Mouse (Mus musculus) left cerebral cortex, postnatal 14 days (tissue): Measurements from ENCODE around the gene Palld. TPM values are rescaled to one million over a fixed set of nuclear protein-coding genes. Genes with fewer than 3 reads are reported as not detected.

Source experiments
- DNase-seq, 2 experiments: peaks; one replicate each; pipeline ENCODE4 v3.0.0; 2021 to 2022; ENCODE audit warnings: low spot score in 2 of 2, mixed read lengths in 1 of 2
- intact Hi-C: fragments of 180-260 bp; cut with DNase I; formaldehyde crosslinking; loops from one replicate; pipeline ENCODE4 v1.15.1; 2025
- total RNA-seq, 2 experiments: library from RNA; stranded (reverse); gene quantifications; 2 replicates each; pipeline ENCODE4 v1.2.3; 2021

Gene Palld
- total RNA-seq, 2 experiments from 2014 or later, result 4.0 to 4.7 TPM

DNA sequence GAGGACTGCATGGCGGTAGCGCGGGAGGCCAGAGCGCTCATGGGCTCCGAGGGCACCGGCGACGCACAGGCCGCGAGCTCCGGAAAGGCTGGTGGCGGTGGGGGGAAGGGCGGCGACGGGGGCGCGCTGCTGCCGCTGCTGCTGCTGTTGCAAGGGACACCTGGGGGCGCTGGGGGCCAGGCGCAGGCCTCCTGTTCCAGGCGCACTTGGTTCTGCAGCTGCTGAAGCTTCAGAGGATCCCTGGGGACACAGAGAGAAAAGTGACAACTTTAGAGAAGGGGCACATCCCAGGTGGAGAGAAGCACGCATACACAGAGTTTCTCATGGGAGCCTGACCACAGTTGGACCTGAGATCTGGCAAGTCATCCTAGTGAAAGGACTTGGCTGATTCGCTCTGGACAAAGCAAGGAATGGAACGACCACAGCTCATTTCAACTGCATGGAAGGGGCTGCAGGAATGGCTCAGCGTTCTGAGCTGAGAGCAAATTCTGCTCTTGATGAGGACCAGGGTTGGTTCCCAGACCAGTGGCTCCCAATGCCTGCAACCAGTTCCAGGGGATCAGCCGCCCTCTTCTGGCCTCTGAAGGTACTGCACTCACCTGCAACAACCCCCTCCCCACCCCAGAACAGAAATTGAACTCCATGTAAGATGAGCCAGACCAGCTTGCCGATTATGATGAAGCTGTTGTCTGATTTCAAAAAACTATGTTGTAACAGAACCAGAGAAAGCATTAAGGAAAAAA, 352.3 kb downstream of the Palld start:
- DNase-seq, result no peak
- intact Hi-C loops, result no loop called here

DNA sequence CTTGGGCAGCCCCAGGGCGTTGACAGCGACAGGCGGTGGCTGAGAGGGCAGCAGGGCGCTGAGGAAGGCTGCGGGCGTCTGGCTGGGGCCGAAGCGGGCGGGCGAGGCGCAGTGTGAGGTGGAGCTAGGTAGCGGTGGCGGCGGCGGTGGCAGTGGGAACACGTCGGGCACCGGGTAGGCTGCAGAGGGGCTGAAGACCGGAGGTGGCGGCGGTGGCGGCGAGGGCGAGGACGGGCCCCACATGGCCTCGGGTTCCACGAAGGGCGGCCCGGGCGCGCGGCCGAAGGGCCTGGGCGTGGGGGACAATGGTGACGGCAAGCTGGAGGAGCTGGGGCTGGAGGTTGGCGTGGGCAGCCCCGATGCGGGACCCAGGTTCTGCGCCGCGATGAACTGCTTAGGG, 352.9 kb downstream of the Palld start:
- intact Hi-C loops, result no loop called here
- DNase-seq, result no peak

DNA sequence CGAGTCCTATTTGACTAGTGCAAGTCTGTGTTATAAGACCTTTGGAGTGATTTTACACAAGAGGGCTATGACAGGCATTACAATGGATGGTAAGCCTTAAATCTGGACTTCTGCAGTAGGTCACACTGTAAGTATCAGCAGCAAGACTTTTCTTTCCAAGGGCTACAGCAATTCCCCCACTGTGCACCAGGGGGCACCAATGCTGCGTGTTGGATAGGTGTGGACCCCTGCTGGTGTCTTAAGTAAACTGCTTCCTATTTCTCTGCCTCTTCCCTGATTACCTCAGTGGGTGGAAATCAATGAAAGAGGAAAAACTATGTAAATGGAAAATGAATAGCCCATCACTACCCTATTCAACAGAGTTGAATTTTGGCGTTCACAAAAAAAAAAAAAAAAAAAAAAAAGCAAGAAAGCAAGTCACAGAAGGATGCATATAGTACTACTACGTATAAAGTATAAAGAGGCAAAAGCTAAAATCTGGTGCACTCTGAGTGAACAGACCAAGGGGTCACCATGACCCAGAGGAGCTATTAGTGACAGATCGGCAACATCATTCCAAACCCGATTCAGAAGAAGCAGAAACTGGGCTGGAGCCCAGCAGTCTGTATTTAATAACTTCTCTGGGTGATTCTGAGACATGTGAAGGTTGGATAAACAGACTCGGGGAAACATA, 362.5 kb downstream of the Palld start:
- peak; percentile 92 to 94 for DNase-seq
- intact Hi-C loops, result loop anchor here (1.0 to 5.0 kb wide), 3 partner anchors 147 to 335 kb away; no protein-coding TSS in a partner anchor

DNA sequence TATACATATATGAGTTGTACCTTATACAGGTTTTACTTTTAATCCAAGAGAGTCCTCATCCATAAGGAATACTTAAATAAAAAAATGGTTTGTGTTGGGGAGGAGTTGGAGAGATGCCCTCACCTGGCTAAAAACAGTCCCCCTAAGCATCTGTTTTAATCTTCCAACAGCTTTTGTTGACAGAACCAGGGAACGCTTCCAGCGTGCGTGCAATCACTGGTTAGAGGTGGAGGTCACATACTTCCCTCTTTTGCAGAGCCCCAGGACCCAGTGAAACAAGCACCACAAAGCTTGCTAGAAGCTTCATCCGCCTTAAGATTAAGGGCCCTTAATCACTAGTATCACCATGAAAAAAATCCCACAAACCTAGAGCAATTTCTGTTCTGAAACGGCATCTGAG, 365.0 kb downstream of the Palld start:
- DNase-seq, result no peak
- intact Hi-C loops, result loop anchor here (5.0 kb wide), 1 partner anchor 220 kb away; no protein-coding TSS in a partner anchor

DNA sequence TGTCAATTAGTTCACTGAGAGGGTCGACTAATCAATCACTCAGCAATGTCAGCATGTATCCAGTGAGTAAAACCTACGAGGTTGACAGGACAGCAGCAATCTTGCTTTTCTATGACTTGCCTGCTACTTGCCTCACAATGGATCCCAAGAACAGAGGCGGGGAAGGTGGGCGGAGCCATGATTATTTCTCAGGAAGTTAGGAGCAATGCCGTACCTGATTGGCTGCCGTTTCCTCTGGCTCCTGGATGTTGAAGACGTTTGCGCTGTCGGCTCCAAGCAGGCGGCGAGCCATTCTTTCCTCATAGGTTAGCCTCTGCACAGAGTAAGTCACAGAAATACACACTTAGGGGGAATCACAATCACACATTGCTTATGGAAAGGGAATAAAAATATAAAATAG, 367.0 kb downstream of the Palld start:
- intact Hi-C loops, result loop anchor here (5.0 kb wide), 1 partner anchor 222 kb away; no protein-coding TSS in a partner anchor
- no peak for DNase-seq

DNA sequence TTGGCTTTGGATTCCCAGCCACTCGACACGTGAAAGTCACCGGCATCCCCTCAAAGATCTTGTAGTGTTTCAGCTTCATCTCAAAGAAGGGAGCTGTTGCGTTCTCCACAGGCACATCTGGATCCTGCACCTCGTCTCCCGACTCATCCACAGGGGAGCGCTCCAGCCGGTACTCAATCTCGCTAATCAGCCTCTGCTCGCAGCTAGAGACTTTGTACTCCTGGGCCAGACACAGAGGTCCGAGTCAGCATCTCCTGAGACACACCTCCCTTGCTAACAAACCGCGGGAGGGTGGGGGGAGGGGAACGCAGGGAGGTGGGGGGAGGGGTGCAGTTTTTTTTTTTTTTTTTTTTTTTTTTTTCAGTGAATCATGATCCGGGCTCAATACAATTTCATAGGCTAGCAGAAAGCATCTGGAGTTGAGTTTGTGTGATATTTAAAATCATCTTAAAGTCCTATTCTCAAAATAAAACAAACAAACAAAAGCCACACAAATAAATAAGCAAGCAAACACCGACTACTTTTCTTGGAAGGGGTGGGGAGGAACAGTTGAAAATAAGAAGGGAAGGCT, 369.0 kb downstream of the Palld start:
- intact Hi-C loops, result no loop called here

DNA sequence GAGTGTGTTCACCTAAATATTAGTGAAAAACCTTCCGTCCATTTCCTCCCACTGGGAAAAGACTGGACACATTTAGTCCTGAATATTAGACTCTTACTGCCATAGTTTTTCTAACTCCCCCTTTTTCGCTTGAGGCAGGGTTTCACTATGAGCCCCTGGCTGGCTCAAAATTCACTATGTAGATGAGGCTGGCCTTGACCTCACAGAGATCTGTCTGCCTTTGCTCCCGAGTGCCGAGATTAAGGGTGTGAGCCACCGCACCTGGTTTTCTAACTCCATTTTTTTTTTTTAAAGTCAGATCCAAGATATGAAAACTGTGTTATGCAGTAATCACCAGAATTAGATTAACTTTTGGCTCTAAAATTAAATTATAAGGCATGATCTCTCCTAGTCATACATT, 369.7 kb downstream of the Palld start:
- intact Hi-C loops, result no loop called here
- no peak for DNase-seq

More for the DNA sequence above, 369.0 kb downstream of the Palld start:
- DNase-seq, result no peak

DNA sequence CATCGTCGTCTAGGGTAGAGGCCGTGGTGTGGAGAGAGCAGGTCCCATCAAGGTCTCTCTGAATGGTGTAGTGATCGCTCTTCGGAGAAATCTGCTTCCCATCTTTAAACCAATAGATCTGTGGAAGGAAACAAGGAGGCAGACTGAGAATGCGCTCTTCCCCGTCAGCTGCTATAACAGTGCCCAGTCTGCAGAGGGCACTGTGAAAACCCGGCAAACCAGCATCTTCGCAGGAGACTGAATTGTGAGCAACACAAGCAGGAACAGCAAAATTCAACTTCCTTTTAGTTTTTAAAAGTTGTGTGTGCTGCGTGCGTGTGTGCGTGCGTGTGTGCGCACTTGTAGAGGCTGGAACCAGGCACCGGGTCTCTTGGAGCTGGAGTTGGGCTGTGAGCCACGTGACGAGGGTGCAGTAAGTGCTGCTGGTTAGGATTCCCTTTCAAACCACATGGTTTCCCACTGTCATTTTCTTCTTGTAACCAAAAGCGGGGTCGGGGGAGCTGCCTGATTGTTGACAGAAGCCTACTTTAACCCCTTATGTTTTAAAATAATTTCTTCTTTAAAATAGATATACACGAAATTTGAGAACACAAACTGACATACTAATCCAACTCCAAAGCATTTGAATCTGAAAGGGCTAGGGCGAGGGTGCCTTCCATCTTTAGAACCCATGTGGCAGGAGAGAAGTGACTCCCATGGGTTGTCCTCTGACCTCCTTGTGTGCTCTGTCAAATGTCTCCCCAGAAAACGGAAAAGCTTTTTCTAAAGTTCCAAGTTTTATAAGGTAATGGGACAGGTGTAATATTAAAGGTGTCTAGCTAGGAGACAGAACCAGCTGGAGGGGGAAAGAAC, 370.3 kb downstream of the Palld start:
- peak in 1 of 2 experiments; percentile 32 for DNase-seq
- intact Hi-C loops, result no loop called here

DNA sequence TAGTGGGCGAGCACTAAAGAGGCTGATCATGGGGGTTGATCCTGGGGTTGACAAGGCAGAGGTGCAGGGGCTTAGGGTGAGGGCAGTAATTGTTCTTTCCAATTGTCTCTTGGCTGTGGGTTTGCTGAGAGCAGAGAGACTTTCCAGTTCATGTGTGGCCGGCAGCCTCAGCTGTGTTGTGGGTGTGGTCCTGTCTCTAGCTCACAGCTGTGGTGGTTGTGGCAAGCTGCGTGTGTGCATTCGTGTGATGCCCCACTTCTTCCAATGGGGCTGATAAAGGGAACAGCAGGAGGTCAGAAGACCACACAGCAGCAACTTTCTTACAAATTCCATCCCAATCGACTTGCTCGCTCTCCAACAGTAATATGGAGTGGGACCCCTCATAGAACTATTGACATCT, 373.8 kb downstream of the Palld start:
- DNase-seq, result no peak
- intact Hi-C loops, result no loop called here

DNA sequence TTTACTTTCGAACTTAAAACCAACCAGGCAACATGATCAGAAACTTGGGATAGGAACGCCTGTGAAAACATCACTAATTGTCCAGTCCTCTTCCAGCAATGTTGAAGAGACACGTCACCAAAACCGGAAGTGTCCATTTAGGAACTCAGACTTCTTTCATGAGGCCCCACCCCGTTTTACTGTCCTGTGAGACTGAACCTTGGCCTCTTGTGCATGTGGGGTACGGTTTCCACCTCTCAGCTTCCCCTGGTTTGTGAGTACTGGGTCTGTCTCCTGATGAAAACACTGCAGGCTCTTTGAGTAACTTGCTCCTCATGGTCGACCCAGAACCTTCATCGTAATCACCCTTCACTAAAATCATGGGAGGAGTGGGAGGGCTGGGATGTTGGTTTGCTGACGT, 374.3 kb downstream of the Palld start:
- no peak for DNase-seq
- intact Hi-C loops, result no loop called here

DNA sequence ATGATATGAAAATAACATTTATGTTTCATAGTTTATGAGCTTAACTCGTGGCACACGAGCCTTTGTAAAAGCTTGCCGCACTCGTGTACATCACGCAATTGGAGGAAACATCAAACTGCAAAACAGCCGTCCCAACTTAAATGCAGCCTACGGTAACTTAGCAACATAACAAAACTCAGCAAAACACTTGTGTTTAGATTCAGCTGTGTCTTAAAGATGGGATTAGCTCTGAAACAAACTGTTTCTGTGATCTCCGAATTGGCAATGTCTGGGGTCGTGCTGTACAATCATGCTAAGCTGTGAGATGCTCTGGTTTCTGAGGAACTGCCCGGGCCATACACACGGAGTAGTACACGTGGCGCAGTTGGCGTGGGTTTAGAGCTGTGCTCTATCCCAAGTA, 375.5 kb downstream of the Palld start:
- intact Hi-C loops, result no loop called here
- DNase-seq, result peak in 1 of 2 experiments; percentile 64

DNA sequence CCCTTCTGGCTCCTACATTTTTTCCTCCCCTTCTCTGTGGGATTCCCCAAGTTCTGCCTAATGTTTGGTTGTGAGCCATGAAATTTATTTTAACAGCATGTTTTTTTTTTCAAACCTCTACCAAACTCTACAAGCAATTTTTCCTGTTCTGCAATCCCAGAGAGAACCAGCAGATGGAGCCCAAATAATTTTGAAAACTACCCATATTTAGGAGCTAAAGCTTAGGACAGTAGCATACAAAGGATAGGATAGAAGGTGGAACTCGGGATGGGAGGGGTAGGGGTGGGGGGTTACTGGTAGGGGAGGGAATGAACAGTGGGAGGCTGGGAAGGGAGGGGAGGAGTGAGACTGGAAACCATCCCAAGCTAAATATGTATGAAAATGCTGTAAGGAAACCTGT, 380.4 kb downstream of the Palld start:
- peak; percentile 71 to 78 for DNase-seq
- intact Hi-C loops, result loop anchor here (5.0 kb wide), 2 partner anchors 355 to 535 kb away; no protein-coding TSS in a partner anchor

DNA sequence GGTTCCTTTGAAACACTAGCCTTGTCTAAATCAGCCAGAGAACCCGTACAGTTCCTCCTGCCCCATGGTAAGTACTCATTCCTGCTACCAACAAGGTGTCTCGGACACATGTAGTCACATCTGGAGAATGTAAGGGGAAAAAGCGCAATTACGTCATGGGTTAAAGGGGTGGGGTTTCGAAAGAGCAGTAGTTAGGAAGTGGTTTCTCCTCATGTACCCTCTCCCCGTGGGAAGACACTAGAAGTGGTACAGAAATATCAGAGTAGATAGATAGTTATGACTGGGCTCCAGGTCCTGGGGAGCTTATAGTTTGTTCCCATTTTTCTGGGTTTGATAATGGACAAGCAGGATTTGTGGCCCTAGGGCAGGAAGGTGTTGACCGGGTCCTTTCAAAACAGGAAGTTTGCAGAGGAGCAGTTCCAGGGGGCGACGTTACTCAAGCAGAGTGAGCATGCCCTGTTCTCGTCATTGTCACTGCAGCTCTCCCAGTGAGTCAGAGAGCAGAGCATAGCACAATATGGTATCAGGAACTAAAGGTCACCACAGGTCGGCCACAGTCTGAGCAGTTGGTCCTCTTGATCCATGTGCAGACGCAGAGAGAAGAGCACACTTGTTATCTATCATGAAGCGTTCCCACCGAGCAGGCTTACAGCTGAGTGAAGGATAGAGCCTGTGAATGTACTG, 384.8 kb downstream of the Palld start:
- DNase-seq, result no peak
- intact Hi-C loops, result loop anchor here (10.0 kb wide), 3 partner anchors 443 to 1013 kb away; partner anchors contain the start of genes Aadat and Gm10283

DNA sequence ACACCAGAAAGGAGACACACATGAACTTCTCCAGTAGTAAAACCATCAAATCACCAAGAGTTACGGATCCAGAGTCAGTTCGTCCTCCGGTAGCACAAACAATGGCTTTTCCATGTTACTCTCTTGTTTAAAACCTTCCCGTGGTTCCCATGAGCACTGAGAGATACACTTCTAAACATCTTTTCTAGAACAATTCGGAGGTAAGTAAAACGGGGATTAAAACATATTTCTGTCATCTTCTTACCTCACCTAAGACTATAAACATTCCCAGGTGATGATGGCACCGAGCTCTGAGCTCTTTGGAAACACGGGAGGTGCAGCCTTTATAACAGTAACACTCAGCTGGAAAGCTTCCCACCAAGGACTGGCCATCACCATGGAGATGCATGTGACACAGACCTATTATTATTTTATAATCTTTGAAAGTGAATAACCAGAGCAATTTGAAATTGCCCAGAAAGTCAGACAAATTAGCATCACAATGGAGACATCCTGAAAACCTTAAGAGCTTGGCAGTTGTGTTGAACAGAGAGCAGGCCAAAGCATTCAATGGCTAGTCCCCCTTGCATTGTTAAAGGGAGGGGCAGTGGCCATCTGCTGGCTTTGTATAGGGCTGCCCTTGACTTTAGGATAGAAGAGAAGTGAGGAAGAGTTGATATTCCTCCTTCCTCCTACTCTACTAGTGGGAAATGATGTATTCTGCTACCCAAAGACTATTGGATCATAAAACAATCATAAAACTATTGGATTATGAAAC, 385.6 kb downstream of the Palld start:
- no peak for DNase-seq
- intact Hi-C loops, result loop anchor here (10.0 kb wide), 3 partner anchors 442 to 1012 kb away; partner anchors contain the start of genes Aadat and Gm10283

DNA sequence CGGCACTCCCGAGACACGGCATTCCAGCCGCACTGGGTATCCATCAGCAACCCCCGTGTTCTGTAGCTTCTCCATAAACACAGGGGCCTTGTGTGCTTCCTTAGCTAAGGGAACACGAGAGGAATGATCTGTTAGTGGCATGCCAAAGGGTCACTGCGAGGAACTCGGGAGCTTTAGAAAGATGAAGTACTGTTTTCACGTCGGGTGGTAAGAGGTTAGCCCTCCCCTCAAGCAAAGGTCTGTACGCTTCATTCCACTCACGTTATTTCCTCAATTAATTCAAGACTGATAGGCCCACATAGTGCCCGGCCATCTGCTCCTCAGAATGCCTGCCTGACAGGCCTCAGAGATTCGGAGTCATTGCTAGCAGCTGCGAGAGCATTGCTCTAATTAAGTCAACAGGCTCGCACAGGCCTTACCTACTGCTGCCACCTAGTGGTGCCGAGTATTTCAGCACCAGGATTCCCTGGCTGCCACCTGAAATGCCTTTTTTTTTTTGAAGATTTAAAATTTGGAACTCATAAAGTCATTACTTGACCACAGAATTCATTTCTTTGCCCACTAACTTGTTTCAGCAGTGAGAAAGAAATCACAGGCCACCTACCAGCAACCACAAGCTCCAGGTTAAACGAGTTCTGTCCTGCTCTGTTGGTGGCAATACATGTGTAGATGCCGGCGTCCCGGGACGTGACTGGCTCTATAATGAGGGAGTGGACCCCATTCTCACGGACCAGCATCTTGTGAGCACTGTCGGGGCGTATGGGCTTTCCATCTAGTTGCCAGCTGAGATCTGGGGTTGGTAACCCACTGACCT, 386.4 kb downstream of the Palld start:
- intact Hi-C loops, result loop anchor here (10.0 kb wide), 3 partner anchors 441 to 1011 kb away; partner anchors contain the start of genes Aadat and Gm10283
- peak; percentile 92 to 94 for DNase-seq

DNA sequence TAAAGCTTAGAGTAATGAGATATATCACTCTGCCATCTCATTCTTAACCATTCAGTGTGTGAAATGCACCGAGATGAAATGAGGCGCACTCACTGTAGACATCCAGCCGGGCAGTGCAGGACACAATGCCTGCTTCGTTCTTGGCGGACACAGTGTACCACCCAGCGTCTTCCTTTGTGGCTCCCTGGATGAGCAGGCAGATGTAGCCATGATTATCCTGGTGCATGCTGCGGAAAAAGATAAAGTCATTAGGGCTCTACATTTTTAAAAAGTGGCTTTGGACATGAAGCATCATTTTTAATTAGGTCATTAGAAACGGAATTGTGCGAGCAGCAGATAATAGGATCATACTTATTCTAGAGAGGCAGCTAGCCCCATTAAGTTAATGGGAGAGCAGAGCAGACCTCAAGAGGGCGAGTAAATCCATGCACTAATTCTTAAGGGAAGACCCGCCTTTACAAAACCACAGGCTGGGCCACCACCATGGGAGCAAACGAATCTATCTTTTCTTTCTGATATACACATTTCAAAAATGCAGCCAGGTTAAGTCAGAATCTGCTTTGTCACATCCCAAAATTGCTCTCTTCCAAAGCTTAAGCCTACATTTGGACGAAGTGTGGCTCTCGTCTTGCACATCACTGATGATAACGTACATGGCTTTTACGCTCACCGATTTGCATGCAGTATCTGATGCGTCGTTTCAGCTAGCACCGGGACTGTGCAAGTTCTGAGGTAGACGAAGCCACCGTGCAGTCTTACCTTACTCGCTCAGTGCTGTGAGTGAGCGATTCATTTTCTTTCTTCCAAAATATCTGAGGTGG, 387.2 kb downstream of the Palld start:
- intact Hi-C loops, result loop anchor here (10.0 kb wide), 3 partner anchors 441 to 1011 kb away; partner anchors contain the start of genes Aadat and Gm10283
- DNase-seq, result peak in 1 of 2 experiments; percentile 24
